Mouse (Mus musculus) spleen, embryonic (tissue): ENCODE results near the gene Anks1.

Source experiments
- CTCF ChIA-PET: fragments of 350-600 bp; sonication (Branson Sonifier 250); formaldehyde crosslinking; loops from one replicate; lab custom pipeline; 2022; lab: Charles Lee

Anks1 gene

DNA sequence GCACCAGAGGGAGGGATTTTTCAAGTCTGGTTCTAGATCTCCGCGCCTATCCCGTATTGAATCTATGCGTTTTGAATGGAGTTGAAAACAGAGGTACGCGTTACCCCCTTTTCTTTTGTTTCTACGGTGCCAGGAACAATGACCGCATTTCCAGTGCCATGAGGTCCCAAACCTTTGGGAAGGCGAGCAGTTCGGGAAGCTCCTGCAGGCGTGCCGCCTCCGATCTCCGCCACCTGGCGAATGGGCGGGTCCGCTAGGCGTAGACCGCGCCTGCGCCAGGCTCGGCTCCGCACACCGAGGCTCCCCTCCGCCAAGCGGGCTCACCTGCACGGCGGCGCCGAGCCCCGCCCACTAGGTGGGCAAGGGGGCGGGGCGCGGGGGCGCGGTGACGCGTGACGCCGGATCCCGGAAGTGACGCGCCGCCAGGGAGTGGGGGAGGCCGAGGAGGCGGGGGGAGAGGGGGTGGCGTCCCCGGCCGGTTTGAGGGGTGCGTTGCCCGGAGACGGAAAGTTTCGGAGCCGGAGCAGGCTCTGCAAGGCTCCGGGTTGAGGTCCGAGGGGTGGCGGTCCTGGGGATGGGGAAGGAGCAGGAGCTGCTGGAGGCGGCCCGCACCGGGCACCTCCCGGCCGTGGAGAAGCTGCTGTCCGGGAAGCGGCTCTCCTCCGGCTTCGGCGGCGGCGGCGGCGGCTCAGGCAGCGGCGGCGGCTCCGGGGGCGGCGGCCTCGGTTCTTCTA, at the start of gene Anks1:
TSS of gene Anks1 (plus strand) at position 419 of the 734 bp plus-strand sequence.
- CTCF ChIA-PET, result interaction anchor here (1.1 kb wide), 1 partner anchor 13 kb away, joined by 4 read pairs; no protein-coding TSS in a partner anchor

DNA sequence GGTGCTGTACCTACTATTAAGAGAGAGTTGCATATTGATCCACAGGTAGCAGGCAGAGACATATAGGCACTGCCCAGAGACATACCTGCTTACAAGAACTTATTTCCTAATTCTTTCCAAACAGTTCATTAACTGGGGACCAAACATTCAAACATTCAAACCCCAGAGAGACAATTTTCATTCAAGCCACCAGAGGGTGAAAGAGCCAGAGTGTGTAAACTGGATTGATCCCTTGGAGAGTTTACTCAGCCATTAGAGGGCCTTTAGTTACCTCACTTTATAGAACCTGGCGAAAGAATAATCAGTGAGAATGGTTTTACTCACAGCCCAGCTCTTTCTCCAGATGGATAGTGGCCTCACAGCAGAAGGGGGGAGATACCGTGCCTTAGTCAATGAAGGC, 43.6 kb upstream of the Anks1 start:
- CTCF ChIA-PET, result no interaction called here

GRCm38 (mm10) chr17:27866737-27867136, 42.4 kb upstream of the Anks1 start:
- CTCF ChIA-PET, result no interaction called here

- CTCF ChIA-PET, result no interaction called here
Measured at GRCm38 (mm10) chr17:27871851-27872250, 37.3 kb upstream of the Anks1 start.

DNA sequence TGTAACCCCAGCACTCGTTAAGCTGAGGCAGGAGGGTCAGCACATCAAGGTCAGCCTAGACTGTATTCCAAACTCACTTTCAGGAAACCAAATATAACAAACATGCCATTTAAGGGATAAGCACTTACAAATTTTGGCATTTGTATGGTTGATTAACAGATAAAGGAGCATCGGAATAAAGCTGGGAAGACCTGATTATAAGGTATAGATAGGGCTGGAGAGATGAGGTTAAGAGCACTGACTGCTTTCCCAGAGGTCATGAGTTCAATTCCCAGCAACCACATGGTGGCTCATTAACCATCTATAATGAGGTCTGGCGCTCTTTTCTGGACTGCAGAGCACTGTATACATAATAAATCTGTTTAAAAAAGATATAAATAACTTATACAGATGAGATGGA, 35.5 kb upstream of the Anks1 start:
- CTCF ChIA-PET, result no interaction called here

DNA sequence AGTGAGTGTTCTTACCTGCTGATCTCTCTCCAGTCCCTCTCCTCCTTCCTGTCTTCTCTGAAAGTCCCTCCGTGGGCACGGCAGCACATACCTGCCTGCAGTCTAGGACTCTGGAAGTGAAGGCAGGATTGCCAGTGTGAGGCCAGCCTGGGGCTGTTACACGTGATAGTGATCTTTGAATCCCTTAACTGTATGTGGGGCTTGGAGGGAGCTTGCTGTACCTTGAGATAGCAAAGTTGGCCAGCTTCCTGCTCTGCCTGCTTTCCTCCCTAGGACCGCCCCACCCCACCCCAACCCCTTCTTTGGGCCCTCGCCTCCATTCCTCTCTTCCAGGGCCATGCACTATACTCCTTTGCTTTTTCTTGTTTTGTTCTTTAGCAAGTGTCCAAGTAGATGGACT, 34.6 kb upstream of the Anks1 start:
- CTCF ChIA-PET, result no interaction called here

DNA sequence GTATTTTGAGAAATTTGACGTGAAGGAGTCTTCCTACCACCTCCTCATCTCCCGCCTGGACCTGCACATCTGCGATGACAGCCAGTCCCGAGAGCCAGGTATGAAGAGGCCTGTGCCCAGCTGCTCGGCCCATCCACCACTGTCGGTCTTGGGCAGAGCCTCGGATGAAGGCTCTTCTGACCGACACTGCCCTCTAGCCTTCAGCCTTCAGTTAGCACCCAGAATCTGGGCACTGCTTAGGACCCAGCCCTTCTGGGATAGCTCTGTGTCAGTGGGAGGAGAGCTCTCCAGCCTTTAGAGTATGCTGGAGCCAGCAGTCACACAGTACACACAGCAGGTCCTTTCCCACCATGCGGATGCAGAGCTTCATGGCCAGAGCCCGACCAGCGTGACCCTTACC, 27.6 kb upstream of the Anks1 start:
- CTCF ChIA-PET, result no interaction called here

DNA sequence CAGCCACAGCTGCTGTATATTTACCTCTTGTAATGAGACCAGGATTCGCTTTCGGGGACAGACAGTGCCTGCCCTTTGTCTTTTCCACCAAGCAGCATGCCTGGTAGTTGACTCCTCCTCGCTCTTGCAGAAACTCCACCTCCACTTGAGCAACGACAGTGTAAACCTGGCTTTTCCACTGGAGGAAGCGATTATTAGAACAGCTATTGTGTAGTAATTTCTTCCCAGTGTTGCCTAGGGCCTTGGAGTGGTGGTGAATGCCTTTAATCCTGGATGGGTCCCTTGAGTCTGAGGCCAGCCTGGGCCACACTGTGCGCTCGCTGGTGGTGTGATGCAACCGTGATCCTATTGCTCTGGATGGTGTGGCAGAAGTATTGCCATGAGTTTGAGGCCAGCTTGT, 26.0 kb upstream of the Anks1 start:
- CTCF ChIA-PET, result no interaction called here

DNA sequence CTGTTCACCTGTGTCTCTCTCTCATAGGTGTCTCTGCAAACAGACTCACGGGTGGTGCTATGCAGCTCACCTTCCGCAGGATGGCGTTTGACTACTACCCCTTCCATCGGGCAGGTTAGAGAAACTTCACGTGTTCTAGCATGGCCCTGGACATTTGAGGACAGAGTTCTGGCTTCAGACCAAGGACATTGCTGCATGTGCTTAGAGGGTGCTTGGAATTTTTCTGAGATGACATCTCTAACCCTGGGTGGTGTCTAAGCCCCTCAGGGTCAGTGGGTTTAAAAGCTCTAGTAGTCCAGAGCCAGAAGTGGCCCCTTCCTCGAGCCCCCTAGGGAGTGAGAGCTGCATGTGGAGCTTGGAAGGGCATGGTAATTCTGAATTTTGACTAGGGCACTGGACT, 25.1 kb upstream of the Anks1 start:
- CTCF ChIA-PET, result no interaction called here

DNA sequence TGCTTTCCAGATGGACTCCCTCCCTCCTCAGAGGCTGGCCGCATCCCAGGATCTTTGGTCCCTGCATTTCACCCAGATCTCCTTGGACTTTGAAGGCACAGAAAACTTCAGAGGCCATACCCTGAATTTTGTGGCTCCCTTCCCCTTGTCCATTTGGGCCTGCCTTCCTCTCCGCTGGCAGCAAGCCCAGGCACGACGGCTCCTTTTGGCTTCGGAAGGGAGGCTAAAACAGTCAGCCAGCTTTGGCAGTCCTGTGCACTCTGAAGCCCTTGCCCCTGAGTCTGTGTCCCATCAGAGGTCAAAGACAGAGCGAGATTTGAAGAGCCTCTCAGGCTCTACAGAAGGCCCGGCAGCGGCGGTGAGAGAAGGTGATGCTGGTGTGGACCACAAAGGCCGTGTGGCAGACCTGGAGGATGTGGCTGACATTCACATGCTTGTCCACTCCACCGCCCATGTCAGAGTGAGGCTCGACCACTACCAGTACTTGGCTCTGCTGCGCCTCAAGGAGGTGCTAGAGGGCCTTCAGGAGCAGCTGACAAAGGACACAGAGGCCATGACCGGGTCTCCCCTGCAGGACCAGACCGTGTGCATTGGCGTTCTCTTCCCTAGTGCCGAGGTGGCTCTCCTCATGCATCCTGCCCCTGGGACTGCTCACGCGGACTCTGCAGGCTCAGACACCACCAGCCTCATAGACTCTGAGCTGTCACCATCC, 22.5 kb upstream of the Anks1 start:
- CTCF ChIA-PET, result no interaction called here

DNA sequence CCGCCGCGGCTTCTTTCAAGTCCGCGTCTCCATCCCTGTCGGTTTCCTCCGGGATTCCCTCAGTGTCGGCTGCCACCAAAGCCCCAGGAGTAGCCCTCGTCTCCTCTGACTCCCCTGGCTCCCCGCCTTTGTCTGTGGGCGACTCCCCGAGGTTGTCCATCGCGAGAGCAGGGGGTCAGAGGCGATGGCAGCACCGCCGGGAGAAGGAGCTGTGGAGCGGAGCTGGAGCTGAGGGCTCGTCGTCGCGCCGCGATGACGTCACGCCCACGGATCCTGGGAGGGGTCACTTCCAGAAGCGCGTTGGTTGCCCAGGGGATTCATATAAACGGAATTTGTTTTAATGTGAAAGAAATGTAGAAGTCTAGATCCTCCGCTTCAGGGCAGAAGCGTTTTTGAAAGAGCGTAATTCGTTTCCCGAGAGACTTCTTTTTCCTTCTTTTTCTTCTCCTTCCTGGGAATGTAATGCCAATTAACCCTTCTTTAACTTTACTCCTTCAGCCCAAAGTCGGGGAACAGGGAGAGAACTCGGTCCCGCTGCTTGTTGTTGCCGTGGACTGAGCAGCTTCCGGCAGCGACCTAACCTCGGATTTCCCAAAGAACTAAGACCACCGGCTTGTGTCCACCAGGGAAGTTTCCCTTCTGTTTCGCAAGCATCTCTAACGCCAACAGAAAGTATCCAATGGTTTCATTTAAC, 1.4 kb upstream of the Anks1 start:
- CTCF ChIA-PET, result interaction anchor here (0.5 kb wide), 1 partner anchor 244 kb away, joined by 5 read pairs; no protein-coding TSS in a partner anchor

DNA sequence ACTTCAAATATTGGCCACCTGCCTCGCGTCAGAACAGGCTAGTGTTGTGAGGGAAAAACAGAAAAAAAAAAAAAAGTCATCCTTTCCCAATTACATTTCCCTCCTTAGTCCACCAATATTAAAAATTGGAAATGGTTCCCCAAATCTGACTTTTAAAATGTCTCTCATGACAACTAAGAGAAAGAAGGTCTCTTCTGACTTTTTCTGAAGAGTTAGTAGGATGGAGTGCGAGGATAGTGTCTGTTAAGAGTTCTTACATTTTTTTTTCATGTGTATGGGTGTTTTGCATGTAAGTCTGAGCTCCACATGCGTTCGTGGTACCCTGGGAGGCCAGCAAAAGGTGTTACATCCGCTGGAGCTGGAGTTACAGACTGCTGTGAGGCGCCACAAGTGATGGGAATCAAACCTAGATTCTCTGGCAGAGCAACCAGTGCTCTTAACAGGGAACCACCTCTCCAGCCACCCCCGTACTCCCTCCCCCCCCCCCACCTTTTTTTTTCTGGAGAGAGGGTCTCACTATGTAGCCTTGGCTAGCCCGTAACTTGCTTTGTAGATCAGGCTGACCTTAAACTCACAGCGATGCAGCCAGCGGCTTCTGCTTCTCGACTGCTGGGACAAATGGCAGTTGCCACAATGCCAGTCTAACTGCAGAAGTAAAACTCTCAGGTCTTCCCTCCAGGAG, 759 bp upstream of the Anks1 start:
- CTCF ChIA-PET, result interaction anchor here (0.5 to 1.1 kb wide), 2 partner anchors 14 to 245 kb away, joined by 4 to 5 read pairs; no protein-coding TSS in a partner anchor

GRCm38 (mm10) chr17:27909622-27910500, 755 bp downstream of the Anks1 start, which contains the start of gene Taf11:
Gene Taf11, minus strand, starts transcription at chr17:27909844.
- CTCF ChIA-PET, result no interaction called here

- CTCF ChIA-PET, result no interaction called here
Measured at GRCm38 (mm10) chr17:27911371-27911770, 2.3 kb downstream of the Anks1 start.

GRCm38 (mm10) chr17:27914742-27915141, 5.6 kb downstream of the Anks1 start:
- CTCF ChIA-PET, result no interaction called here

- CTCF ChIA-PET, result no interaction called here
Measured at GRCm38 (mm10) chr17:27916366-27916765, 7.3 kb downstream of the Anks1 start.

DNA sequence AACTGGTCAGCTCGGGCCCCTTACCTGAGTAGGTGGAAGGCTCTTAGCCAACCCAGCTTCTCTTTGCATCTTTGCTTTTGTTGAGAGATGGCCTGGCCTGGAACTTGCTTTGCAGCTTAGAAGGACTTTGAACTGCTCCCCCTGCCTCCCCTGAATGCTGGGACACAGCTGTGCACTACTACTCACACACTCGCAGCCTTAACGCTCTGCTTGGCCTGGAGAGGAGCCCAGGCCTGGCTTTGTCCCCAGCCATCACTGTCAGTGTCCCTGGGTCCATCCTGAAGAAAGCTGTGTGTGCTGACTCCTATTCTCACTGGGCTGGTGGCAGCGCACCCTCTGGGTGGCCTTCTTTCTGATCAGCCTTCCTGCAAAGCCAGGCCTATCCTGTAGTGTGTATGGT, 11.6 kb downstream of the Anks1 start:
- CTCF ChIA-PET, result no interaction called here

DNA sequence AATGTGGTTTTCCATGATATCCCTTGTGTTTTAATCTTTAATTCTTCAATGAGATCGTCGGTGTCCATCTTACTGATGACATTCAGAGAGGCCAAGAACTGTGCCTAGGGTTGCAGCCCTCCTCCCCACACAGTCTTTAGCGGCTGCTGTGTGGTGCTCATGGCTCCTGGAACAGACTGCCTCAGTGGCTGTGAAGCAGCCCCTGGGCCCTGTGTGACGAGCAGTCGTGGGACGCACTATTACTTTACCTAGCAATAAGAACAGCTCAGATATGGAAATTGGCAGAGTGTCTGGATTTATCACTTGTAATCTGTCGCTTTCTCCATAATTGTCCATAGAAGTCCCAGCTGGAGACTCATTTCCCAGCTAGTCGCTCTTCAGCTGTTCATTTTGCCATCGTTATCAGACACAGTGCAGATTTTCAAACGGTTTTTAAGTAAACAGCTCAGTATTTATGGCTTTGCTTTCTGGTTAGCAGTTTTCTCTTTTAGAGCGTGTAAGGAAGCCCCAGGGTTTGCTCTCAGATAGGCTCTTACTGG, 13.1 kb downstream of the Anks1 start:
- CTCF ChIA-PET, result interaction anchor here (0.7 kb wide), 1 partner anchor 14 kb away, joined by 4 read pairs; the partner anchor contains the start of gene Anks1

GRCm38 (mm10) chr17:27925054-27925453, 15.9 kb downstream of the Anks1 start:
- CTCF ChIA-PET, result interaction anchor here (0.6 kb wide), 1 partner anchor 238 kb away, joined by 5 read pairs; no protein-coding TSS in a partner anchor

GRCm38 (mm10) chr17:27925504-27925903, 16.4 kb downstream of the Anks1 start:
- CTCF ChIA-PET, result interaction anchor here (0.6 to 0.7 kb wide), 2 partner anchors 63 to 239 kb away, joined by 3 to 5 read pairs; no protein-coding TSS in a partner anchor
